Mouse (Mus musculus): ENCODE data around the gene Fnbp1.

DNA sequence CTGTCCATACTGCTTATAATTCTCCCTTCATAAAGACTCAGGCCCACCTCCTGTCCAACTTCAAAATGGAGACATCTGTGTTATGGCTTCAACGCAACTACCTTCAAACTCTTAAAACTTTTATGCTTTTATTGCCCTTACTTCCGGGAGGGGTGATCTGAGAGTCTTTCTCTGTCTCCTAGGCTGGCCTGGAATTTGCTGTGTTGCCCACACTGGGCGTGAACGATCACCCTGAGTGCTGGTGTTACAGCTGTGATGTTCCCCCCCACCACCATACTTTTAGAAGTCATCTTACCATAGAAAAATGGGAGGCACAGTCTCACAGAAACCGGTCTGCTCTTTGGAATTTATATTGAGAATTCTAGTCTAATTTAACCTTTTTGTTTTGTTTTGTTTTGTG, 64.2 kb downstream of the Fnbp1 start:
- TF ChIP-seq CTCF (IDR thresholded peaks at IDR 0.05; ENCODE audit: low read depth) (no peak), EP300 (optimal IDR thresholded peaks at IDR 0.05) (no peak)
